Mouse (Mus musculus) layer of hippocampus, adult 9-11 months (tissue): ENCODE results near the gene Rnf166.

Source experiments
- DNase-seq: peaks from one replicate; pipeline ENCODE4 v3.0.0; 2022

The Rnf166 gene

GRCm38 (mm10) chr8:122475580-122476320, at the start of gene Rnf166, which contains the start of gene Ctu2:
Rnf166 (minus strand) TSS chr8:122476064.
Ctu2 (plus strand) TSS chr8:122476143.
- peak; percentile 87 for DNase-seq

GRCm38 (mm10) chr8:122525004-122525403, 49.1 kb upstream of the Rnf166 start:
- DNase-seq, result no peak

- no peak for DNase-seq
These were observed 48.6 kb upstream of the Rnf166 start for GRCm38 (mm10) chr8:122524506-122524905.

- no peak for DNase-seq
These were observed 47.9 kb upstream of the Rnf166 start for GRCm38 (mm10) chr8:122523652-122524360.

- DNase-seq, result no peak
These were observed 47.2 kb upstream of the Rnf166 start for GRCm38 (mm10) chr8:122522796-122523651.

GRCm38 (mm10) chr8:122520611-122521010, 44.7 kb upstream of the Rnf166 start:
- no peak for DNase-seq

- no peak for DNase-seq
These were observed 41.8 kb upstream of the Rnf166 start for GRCm38 (mm10) chr8:122517541-122518190.

GRCm38 (mm10) chr8:122515699-122516098, 39.8 kb upstream of the Rnf166 start:
- no peak for DNase-seq

- no peak for DNase-seq
These were observed 36.5 kb upstream of the Rnf166 start for GRCm38 (mm10) chr8:122512392-122512791.

GRCm38 (mm10) chr8:122511552-122511951, 35.7 kb upstream of the Rnf166 start:
- no peak for DNase-seq

GRCm38 (mm10) chr8:122500856-122501255, 25.0 kb upstream of the Rnf166 start:
- peak; percentile 61 for DNase-seq

GRCm38 (mm10) chr8:122497912-122498311, 22.0 kb upstream of the Rnf166 start:
- DNase-seq, result no peak

- DNase-seq, result no peak
These were observed 21.3 kb upstream of the Rnf166 start for GRCm38 (mm10) chr8:122497016-122497734.

GRCm38 (mm10) chr8:122488387-122488786, 12.5 kb upstream of the Rnf166 start:
- peak; percentile 58 for DNase-seq

GRCm38 (mm10) chr8:122484831-122485230, 9.0 kb upstream of the Rnf166 start:
- no peak for DNase-seq

GRCm38 (mm10) chr8:122483877-122484276, 8.0 kb upstream of the Rnf166 start:
- no peak for DNase-seq

- no peak for DNase-seq
These were observed 6.6 kb upstream of the Rnf166 start for GRCm38 (mm10) chr8:122482448-122482847.

- DNase-seq, result peak; percentile 39
These were observed 808 bp downstream of the Rnf166 start for GRCm38 (mm10) chr8:122474951-122475560.

- peak; percentile 68 for DNase-seq
These were observed 1.9 kb downstream of the Rnf166 start for GRCm38 (mm10) chr8:122473911-122474421.

GRCm38 (mm10) chr8:122470691-122471090, 5.2 kb downstream of the Rnf166 start:
- no peak for DNase-seq

GRCm38 (mm10) chr8:122469965-122470364, 5.9 kb downstream of the Rnf166 start:
- no peak for DNase-seq
